Mouse (Mus musculus): ENCODE measurements at regions not wholly inside any gene's neighbourhood (a gene's known extent, or its start where the extent isn't known, plus 50 kb on each side); places are given as distances from the start of the nearest gene placed in this dataset.

DNA sequence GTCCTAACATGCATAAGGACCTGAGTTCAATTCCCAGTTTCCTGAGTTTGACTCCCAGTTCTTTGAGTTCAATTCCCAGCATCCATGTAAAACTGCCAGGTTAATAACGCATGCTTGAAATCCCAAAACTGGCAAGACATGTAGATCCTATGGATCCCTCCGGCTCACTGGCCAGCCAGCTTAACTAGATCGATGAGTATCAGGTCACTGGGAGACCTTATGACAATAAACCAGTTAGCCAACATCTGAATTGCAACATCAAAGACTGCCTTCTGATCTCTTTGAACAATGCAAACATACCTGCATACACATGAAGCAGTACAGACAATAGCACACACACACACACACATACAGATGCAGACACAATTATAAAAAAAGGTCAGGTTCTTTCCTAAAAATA lies 762.0 kb upstream of the Cited2 start:
- no peak for ATAC-seq (replicated peaks; ENCODE audit: low FRiP score, low TSS enrichment, poor library complexity, severe bottlenecking)

DNA sequence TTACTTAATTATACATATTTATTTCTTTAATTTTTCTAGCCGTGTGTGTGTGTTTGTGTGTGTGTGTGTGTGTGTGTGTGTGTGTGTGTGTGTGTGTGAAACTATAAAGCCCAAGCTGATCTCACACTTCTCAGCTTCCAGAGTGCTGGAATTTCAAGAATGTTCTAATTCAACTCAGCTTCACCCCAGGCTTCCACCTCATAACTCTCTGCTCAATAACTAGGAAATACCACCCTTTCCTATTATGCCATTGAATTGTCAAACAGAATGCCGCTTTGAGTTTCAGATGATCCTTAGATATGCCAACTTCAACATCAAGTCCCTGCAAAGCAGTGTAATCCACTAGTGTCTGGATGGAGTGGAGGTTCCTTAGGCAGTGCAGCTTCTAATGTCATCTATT lies 760.6 kb upstream of the Cited2 start:
- ATAC-seq (replicated peaks; ENCODE audit: low FRiP score, low TSS enrichment, poor library complexity, severe bottlenecking): no peak

DNA sequence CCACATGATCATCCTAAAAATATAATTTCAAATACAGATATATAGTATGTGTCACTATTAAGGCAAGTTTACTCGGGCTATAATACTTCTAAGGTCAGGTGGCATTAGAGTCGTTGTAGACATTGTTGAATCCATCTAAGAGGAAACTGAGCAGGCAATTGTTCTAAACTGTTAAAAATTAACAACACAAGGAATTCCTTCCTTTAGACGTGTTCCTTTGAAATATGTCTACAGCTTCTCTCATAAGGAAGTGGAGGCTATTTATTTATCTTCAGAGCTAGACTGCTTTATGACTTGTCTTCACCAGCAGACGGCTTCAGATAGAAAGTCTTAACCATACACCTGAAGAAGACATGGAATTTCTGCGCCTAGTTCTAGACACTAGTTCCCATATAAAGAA lies 744.2 kb upstream of the Cited2 start:
- no peak for ATAC-seq (replicated peaks; ENCODE audit: low FRiP score, low TSS enrichment, poor library complexity, severe bottlenecking)

DNA sequence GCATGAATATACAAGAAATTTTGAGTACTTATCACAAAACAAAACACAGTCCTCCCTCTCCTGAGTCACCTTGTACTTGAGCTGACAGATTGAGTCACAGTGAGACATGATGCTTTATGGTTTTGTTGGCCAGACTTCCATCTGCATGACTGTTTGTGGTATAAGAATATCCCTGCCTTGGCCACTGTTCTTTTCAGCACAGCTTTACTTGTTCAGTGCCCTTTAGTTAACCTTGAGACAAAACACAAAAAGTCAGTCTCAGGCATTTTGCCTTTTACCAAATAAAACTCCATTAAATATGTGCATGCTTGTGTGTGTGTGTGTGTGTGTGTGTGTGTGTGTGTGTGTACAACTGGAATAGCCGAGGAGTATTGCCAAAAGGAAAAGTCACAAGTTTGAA lies 732.8 kb upstream of the Cited2 start:
- ATAC-seq (replicated peaks; ENCODE audit: low FRiP score, low TSS enrichment, poor library complexity, severe bottlenecking): no peak

DNA sequence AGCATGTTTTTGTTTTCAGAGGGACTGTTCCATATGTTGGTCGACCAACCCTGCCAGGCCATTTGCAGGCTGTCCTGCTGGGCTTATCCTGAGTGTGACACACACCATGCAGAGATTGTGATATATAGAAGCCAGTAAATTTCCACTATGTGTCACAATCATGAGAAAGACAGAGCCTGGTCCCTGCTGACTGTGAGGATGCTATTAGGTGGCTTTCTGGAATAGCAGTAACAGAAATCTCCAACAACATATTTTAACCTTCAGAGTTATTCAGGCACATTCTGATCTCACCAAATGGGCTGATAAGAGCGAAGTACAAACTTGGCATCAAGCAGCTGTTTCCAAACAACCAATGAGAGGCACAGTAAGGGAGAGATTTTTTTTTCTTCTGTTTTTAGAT lies 729.2 kb upstream of the Cited2 start:
- peak; percentile 34 for ATAC-seq (replicated peaks; ENCODE audit: low FRiP score, low TSS enrichment, poor library complexity, severe bottlenecking)

DNA sequence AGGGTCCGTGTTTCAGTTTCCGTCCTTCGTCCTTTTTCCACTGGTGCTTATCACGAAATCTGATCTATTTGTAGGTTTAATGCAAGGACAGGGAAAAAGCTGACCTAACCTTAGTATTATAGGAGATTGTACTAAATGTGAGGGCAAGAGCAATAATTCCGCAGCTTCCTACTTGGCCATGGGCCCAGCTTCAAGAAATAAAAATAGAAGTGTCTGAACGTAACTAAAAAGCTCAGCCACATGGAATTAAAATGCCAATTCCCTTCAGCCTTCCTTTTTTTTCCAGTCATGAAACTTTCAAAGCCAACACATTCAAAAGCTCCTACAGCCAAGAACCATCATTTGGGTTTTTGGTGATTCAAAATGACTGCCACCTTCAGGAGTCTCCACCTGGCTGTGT lies 728.5 kb upstream of the Cited2 start:
- no peak for ATAC-seq (replicated peaks; ENCODE audit: low FRiP score, low TSS enrichment, poor library complexity, severe bottlenecking)

DNA sequence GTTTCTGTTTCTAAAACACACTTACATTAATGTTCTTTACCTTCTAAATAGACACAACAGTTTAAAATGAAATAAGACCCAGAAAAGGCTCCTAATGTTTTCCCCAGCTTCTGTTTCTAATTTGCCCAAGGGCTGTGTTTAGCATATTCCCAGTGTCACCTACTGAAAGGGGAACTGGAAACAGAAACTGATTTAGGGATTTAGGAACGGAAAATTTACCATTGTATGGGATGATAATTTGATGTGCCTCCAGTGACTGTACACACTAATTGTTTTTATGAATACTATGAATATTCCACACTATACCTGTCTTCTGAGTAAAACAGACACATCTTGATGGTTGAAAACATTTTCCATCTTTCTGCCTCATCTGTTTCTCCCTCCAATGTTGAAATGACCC lies 728.0 kb upstream of the Cited2 start:
- no peak for ATAC-seq (replicated peaks; ENCODE audit: low FRiP score, low TSS enrichment, poor library complexity, severe bottlenecking)

DNA sequence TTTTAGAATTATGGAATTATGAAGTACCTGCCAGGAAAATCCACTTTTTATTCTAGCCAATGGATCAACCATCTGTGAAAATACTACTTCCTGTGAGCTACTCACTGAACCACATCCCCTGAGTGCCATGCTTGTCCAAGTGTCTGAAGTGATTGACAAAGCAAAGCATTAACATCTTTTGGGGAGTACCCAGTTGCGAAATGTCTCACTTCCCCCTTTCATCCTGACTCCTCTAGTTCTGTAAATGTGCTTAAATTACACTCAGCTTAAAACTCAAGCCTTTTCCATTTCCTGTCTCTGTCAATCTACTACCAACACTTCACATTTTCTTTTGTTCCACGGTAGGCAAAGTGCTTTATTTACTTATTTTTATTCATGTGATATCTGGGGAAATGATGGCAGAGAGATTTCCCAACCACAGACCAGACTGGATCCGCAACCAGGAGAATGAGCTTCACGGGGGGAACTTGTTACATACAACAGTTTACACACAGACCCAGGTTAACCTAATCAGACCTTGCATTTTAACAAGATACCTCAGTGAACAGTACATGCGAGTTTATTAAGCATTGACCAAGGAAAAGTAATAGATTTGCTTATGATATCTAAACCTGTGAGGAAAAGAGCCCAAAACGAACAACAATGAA lies 726.1 kb upstream of the Cited2 start:
- no peak for ATAC-seq (replicated peaks; ENCODE audit: low FRiP score, low TSS enrichment, poor library complexity, severe bottlenecking)

DNA sequence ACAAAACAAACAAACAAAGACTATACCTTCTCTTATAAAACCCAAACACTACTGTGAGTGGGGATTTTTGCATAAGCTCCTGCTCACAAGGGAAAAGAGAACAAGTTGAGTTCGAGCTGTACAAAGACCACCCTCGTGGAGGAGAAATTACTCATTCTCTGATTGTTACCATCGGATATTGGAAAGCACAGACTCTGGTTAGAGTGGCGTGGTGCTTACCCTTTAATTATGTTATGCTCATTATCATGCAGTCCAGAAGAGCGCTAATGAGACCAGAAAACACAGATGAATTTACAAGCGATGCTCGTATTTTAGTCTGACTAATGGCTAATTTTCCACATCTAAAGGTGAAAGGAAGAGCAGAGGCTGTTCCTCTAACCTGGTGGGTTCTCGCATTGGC lies 721.7 kb upstream of the Cited2 start:
- no peak for ATAC-seq (replicated peaks; ENCODE audit: low FRiP score, low TSS enrichment, poor library complexity, severe bottlenecking)

DNA sequence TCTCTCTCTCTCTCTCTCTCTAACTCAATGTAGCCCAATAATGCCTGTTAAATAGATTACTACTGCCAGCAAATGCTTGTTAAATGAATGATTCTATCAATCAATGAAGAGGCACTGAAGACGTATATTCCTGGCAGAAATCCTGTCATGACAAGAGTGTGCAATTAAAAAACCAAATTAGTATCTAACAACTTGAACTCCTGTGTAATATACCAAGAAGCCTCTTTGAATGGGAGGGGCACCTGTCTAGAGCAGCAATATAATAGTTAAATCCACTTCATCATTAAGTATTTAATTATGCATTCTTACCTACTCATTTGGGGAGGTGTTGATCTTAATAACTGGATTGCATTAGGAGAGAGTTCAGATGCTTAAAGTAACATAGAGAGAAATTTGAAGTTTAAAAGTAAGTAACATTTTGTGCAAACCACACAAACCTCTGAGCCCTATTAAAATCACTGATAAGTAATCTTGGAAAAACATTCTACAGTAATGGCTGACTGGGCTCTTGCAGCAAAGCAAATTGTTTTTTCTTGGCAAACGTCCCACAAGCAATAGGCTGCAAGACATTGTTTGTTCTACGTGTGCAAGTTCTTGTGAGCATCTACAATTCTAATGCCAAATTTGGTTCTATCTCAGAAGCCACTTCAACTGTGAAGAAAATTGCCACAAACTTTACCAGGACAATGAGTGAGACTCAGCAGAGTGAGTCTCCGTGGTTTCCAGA lies 719.7 kb upstream of the Cited2 start:
- ATAC-seq (replicated peaks; ENCODE audit: low FRiP score, low TSS enrichment, poor library complexity, severe bottlenecking): 0 out of 2 replicates have a peak, but pooled peaks have one; percentile 30

DNA sequence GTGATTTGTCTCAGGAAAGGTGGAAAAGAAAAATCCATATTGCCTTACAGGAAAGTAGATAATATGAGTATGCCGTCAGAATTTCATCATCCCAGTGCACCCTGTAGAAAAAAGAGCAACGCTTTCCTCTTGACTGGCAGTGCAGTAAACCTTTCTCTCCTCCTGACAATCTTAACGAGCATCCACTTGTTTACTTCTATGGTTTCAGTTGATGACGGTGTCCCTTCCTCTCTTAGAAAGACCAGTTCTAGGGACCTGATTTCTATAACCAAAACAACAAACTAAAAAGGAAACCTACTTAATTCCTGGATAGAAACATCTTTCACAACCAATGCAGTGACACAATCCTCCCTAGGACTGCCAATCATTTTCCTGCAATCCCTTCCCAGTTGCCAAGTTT lies 714.3 kb upstream of the Cited2 start:
- no peak for ATAC-seq (replicated peaks; ENCODE audit: low FRiP score, low TSS enrichment, poor library complexity, severe bottlenecking)

DNA sequence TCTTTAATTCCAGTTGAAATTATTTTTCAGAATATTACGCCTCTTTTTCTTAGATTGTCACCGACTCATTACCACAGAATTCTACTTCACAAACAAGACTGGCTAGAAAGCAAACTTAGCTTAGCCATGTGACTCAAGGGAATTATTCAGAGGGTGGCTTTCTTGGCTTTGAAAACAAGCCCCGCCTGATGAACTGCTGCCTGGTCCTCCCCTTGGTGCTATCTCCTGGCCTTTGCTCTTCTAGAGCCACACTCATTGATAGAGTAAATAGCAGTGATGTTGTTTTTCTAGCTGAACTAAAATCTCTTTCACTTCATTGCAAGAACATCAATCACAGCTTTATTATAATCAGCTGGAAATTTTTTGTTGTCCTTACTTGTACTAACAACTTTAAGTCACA lies 713.0 kb upstream of the Cited2 start:
- ATAC-seq (replicated peaks; ENCODE audit: low FRiP score, low TSS enrichment, poor library complexity, severe bottlenecking): no peak

DNA sequence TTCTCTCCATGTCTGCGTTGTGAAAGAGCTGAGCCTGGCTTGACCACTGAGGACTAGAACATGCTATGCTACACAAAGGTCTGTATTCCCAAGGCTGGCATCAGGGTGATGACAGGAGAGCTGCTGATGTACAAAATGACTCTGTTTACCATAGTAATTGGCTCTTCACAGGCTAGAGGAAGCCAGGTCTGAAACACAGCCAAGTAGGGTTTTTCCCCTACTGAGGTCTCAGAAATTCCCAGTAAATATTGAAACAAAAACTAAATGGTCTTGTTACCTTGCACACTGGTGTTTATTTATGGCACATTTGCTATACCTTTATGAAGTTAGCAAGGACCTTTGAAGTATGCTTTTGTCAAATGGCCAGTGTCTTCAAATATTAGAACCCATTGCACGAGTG lies 711.1 kb upstream of the Cited2 start:
- ATAC-seq (replicated peaks; ENCODE audit: low FRiP score, low TSS enrichment, poor library complexity, severe bottlenecking): no peak

DNA sequence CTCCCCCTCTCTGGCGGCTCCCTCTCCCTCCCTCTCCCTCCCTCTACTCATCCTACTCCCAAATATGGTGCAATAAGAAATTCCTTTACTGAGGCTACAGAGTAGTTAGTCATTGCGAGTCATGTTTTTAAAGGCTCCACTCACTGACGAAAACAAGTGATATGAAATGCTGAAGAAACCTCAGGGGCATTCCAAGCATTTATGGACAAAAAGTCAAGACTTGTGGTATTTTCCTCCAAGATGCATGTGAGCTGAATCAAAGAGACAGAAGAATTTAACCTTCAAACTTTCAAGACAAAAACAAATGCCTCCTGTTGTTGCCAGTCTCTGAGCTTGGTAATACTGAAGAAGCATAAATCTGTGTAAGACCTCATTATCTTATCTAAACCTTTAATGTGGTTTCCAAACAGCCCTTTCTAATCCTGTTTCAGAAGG lies 710.5 kb upstream of the Cited2 start:
- no peak for ATAC-seq (replicated peaks; ENCODE audit: low FRiP score, low TSS enrichment, poor library complexity, severe bottlenecking)

DNA sequence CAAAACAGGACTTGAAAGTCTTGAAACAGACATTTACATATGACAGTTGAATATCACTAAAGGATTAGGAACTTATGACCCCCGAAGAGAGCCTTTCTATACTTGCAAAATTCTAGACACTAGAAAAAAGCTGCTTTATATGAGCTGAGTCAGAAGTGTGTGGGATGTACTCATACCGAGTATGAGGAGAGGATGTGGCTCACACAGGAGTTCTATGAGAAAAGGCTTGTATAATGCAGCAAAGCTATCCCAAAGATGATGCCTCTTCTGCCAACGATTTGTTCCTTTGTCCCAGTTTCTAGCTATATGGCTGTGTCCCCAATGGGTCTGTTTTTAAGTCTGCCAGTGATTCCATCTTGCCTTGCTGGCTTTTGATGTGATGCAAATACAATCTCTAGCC lies 708.2 kb upstream of the Cited2 start:
- no peak for ATAC-seq (replicated peaks; ENCODE audit: low FRiP score, low TSS enrichment, poor library complexity, severe bottlenecking)

DNA sequence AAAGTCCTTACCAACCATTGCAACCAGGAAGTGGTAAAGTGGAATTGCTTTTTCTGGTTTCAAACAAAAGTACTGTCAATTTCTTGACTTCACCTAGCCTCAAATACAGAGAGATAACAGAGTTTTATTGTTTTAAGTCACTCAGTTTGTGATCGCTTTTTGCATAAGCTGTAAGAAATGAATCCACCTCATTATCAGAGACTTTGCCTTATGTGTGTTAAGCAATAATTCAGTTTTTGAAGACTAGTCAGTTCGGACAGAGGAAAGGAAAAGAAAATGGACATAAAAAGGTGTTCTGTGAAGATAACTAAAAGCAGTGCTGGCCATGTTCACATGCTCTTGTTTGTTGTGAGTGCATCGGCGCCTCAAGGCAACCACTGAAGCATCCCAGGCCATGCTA lies 706.2 kb upstream of the Cited2 start:
- no peak for ATAC-seq (replicated peaks; ENCODE audit: low FRiP score, low TSS enrichment, poor library complexity, severe bottlenecking)

DNA sequence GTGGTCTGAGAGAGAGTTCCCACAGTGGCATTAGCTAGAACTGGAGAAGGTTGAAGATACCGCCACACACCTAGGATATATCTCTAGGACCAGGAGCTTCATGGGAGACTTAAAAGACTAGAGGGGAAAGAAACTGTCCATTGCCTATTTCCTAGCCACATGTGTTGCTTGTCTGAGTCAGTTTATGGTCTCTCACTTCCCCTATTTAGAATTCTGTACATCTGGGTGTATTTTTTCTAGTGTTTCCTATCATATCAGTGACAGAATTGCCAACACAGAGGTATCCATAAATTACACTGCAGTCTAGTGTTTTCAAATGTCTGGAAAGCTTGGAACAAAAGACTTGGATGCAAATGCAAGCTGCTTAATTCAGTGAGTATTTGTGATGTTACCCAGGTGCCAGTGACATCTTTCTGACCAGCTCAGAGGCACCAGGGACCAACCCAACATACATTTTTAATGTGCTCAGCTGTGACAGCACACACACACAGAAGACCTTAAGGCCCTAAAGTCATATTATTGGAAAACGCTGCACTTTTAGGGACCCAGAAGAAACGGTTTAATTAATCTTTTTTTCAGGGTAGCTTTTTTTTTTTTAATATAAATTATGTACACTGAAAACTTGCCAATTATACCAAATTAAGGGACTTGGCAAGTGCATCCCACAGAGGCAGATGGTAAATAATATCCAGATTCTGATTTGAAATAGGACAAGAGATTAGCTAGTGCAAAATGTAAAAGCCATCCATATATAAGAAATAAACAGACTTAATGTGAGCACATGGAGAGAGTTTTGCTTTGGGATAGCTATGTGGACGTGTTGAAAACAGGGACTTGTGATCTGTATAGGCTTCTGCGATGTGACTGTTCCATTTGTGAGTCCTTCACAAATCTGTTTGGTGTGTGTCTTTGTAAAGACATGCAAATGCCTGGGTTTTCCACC lies 700.5 kb upstream of the Cited2 start:
- ATAC-seq (replicated peaks; ENCODE audit: low FRiP score, low TSS enrichment, poor library complexity, severe bottlenecking): no peak

DNA sequence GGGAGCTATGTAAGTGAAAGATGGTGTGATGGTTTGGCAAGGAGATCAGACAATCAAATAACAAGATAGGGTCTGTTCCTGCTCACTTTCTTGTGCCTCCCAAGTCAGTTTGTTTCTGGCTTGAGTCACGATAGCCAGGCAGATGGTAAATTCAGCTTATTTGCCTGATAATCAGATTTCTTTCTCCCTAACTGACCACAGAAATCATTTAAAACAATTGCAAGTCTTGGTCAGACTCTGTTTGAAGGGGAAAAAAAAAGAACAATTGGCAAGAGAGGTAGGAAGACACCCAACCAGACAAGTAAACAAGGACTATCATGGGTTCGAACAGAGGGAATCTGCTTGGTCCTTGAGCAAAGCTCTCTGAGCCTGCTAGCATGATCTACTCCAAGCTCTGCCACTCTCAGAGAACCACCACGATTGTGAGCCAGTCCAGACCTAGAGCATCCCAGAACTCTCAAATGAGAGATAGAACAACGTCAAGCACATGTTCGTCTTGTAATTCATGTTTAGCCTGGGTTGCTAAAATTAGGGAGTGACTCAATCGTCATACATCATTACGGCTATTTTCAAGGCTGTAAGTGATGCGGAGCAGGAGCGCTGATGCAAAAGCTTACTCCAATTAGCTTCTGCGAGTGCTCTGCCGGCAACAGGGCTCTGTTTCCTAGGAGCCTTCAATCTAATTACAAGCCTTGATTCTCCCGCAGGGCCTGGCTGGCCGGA lies 699.3 kb upstream of the Cited2 start:
- ATAC-seq (replicated peaks; ENCODE audit: low FRiP score, low TSS enrichment, poor library complexity, severe bottlenecking): no peak

DNA sequence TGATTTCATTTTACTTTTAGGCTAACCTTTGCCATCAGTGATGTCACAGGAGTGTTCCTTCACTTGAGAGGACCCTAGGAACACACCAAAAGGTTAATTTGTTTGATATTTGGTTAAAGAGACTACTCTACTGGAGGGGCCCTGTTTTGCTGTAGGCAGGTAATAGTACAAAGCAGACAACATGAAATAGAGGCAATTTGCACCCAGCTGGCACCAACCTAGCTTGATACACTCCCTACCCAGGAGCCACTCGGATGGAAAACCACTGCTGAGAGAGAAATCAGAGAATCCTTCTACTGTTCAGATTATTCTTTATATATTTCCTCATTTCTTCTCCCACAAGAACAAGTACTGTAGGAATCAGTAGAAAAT lies 698.7 kb upstream of the Cited2 start:
- ATAC-seq (replicated peaks; ENCODE audit: low FRiP score, low TSS enrichment, poor library complexity, severe bottlenecking): no peak
